Mouse (Mus musculus) hindbrain, embryonic 12.5 days (tissue): Measurements from ENCODE around the gene Reg3g. TPM values are rescaled to one million over a fixed set of nuclear protein-coding genes. Genes with fewer than 3 reads are reported as not detected.

Experiments used
- ATAC-seq: fragments of 200-750 bp; cut with Nextera tagmentation; 2 replicates; pipeline ENCODE4 v1.8.0; 2017; ENCODE audit warnings: moderate TSS enrichment; ENCODE audit not compliant: low FRiP score
- H3K27ac ChIP-seq: fragments of 300-500 bp; sonication (generic); 2 replicates; pipeline ENCODE4 v1.5.1; 2016; ENCODE audit warnings: mild to moderate bottlenecking
- H3K27me3 ChIP-seq: fragments of 300-500 bp; sonication (generic); 2 replicates; pipeline ENCODE4 v1.6.1; 2016; ENCODE audit warnings: mild to moderate bottlenecking
- H3K36me3 ChIP-seq: fragments of 300-500 bp; sonication (generic); 2 replicates; pipeline ENCODE4 v1.6.1; 2016; ENCODE audit warnings: mild to moderate bottlenecking
- H3K4me1 ChIP-seq: fragments of 300-500 bp; sonication (generic); 2 replicates; pipeline ENCODE4 v1.6.1; 2016
- H3K4me2 ChIP-seq: fragments of 300-500 bp; sonication (generic); replicated peaks from 2 replicates; pipeline ENCODE4 v1.6.1; 2016; ENCODE audit warnings: mild to moderate bottlenecking
- H3K4me3 ChIP-seq: fragments of 300-500 bp; sonication (generic); 2 replicates; pipeline ENCODE4 v1.5.1; 2016; ENCODE audit warnings: mild to moderate bottlenecking
- H3K9ac ChIP-seq: fragments of 300-500 bp; sonication (generic); 2 replicates; pipeline ENCODE4 v1.6.1; 2016; ENCODE audit warnings: mild to moderate bottlenecking, moderate library complexity
- H3K9me3 ChIP-seq: fragments of 300-500 bp; sonication (generic); replicated peaks from 2 replicates; pipeline ENCODE4 v1.6.1; 2016; ENCODE audit warnings: mild to moderate bottlenecking
- WGBS: fragments of 180-500 bp; shearing (Covaris S2); methylation state at CpG from one replicate; pipeline ENCODE4 v1.1.7; 2016; 5-methylcytosine and 5-hydroxymethylcytosine counted together
- polyA plus RNA-seq: library from polyadenylated mRNA; unstranded; fragments of >200 nt; fragmentation: Nextera tagmentation; extraction: Ambion mirVana; gene quantifications from 2 replicates; pipeline ENCODE4 v1.2.1, GENCODE M21; 2016

The Reg3g gene
- not detected in 2 replicates for polyA plus RNA-seq

DNA sequence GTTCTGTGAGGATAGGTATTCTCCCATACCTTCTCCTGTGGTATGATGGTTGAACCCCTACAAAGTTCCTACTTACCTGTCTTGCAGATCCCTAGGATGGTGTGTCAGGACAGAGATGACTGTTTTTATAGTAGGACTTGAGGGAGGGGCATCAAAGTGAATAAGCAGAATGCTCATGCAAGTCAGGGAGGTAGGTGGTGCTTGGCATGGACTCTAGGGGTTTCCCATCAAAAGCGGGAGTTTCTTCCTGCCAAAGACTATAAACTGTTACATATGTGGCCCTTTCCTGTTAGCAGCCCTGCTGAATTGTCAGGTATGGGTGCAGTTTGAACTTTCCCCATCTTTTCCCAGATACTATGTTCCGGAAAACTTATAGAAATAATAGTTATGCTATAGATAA lies at the start of gene Reg3g:
Reg3g (minus strand) TSS at position 101 of the 400 bp plus-strand sequence.
- WGBS: 79% methylated on average over 2 of the region's 2 CpGs
- Histone ChIP-seq H3K36me3 (no peaks in the 10 kb centered on the region), H3K27me3 (no peaks in the 10 kb centered on the region), H3K4me1 (no peaks in the 10 kb centered on the region), H3K9me3 (no peaks in the 10 kb centered on the region), H3K4me3 (no peak within 1 kb of the TSS), H3K4me2 (no peak within 1 kb of the TSS), H3K27ac (no peak within 1 kb of the TSS), H3K9ac (no peak within 1 kb of the TSS)
- ATAC-seq: no peak

DNA sequence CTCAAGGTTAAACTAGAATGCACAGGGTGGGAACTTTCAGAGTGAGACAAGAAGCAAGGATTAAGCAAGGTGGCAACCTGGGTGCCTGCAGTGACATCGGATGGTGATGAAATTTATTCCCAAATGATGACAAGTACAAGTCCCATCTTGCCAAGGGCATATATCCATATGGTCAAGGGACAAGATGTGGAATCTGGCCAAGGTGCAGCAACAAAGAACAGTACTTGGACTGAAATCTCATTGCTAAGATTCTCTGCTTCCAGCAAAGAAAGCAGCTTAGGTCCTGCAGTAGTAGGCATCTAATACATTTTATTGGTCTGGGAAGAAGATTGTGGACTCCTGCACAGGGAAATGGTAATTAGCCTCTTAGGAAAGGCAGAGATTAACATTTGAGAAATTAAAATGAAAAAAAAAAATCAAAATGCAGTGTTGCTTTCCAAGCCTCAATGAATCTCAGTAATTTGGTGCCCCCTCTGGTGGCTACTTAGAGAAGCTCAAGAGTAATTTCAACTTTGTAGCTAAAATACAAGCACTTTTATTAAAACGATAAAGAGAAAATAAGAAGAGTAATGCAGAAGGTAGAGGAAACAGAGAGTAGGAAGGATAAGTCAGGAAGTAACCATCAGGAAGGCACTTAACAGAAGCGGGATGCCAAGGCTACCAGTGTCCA lies 47.2 kb upstream of the Reg3g start:
- no peak for ATAC-seq
- Histone ChIP-seq H3K36me3 (no peaks in the 10 kb centered on the region), H3K4me1 (no peaks in the 10 kb centered on the region), H3K27ac (no peak overlapping the region), H3K4me3 (no peak overlapping the region), H3K27me3 (no peaks in the 10 kb centered on the region), H3K9ac (no peak overlapping the region), H3K4me2 (no peak overlapping the region), H3K9me3 (no peaks in the 10 kb centered on the region)
- WGBS: 73% methylated on average over 3 of the region's 3 CpGs

DNA sequence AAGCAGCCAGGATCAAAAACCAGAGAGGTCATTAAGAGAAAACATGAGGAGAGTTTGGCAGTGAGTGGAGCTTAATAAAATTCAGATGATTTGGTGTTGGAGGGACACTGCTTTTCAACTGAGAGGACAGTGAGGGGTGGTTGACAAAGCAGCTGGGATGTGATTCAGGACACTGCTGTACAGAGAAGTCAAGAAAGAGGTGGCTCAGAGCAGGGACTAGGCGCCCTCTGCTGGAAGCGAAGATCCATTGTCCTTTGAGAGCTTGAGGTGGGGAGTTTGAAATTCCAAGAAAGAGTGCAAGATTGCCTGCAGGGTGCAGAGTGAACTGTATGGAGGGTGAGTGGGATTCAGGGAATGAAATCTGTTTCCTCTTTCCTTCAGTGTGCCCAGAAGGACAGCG lies 44.2 kb upstream of the Reg3g start:
- H3K4me3 ChIP-seq: no peak overlapping the region
- no peak overlapping the region for H3K27ac ChIP-seq
- no peaks in the 10 kb centered on the region for H3K4me1 ChIP-seq
- peak; percentile 73 for ATAC-seq
- H3K9ac ChIP-seq: no peak overlapping the region
- H3K36me3 ChIP-seq: no peaks in the 10 kb centered on the region
- no peaks in the 10 kb centered on the region for H3K27me3 ChIP-seq
- no peaks in the 10 kb centered on the region for H3K9me3 ChIP-seq
- H3K4me2 ChIP-seq: no peak overlapping the region
- 7% methylated on average over 3 of the region's 3 CpGs for WGBS

DNA sequence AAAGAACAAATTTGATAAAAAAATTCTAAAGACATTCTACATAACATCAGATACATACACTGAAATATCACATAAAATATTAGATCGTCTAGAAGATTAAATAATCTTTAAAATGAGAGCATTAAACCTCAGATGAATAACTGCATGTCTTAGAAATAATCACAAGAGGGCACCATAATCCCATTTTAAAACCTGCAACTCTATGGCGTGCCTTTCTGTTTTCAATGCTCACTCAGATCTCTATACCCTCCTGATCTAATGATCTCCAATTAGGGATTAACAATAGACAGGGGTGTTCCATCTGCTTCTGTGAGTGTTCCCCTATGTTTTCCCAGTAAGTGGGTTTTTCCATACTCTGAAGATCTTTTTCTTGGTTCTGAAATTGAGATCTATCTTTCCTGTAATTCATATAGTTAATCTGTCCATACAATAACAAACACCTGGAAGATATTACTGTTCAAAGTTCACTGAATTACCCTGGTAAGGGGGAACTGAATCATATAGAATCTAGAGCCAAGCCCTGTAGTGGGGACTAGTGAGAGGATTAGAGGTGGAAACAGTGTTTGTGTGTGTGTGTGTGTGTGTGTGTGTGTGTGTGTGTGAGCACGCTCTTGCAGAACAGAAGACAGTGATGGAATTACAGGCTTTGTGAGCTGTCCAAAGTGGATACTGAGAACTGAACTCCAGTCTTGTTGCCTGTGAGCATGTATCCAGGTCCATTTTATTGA lies 41.7 kb upstream of the Reg3g start:
- Histone ChIP-seq H3K4me3 (no peak overlapping the region), H3K9me3 (no peaks in the 10 kb centered on the region), H3K27me3 (no peaks in the 10 kb centered on the region), H3K36me3 (no peaks in the 10 kb centered on the region), H3K4me2 (no peak overlapping the region), H3K27ac (no peak overlapping the region), H3K4me1 (no peaks in the 10 kb centered on the region), H3K9ac (no peak overlapping the region)
- ATAC-seq: no peak
- WGBS: 65% methylated on average over 3 of the region's 3 CpGs

DNA sequence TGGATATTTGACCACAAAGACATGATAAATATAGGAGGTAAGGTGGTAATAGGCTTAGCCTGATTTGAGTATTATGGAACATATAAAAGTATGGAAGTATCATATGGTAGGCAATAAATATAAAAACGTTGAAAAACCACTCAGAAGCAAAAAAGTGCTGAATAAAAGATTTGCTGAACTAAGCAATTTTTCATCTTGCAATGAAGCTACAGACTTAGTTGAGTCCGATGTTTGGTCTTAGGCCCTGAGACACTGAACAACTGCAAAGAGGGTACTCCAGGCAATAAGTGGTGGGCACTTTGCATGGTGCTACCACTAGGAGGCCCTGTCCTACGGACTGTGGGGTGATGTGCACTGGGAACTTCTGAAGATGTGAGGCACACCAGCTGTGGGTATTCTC lies 37.1 kb upstream of the Reg3g start:
- WGBS: 66% methylated on average over 3 of the region's 3 CpGs
- Histone ChIP-seq H3K36me3 (no peaks in the 10 kb centered on the region), H3K27me3 (no peaks in the 10 kb centered on the region), H3K9ac (no peak overlapping the region), H3K9me3 (no peaks in the 10 kb centered on the region), H3K4me2 (no peak overlapping the region), H3K4me1 (no peaks in the 10 kb centered on the region), H3K4me3 (no peak overlapping the region), H3K27ac (no peak overlapping the region)
- no peak for ATAC-seq

GRCm38 (mm10) chr6:78494633-78495032 lies 26.0 kb upstream of the Reg3g start:
- no peaks in the 10 kb centered on the region for H3K9me3 ChIP-seq
- H3K4me3 ChIP-seq: no peak overlapping the region
- H3K27ac ChIP-seq: no peak overlapping the region
- ATAC-seq: no peak
- H3K4me1 ChIP-seq: no peaks in the 10 kb centered on the region
- no peak overlapping the region for H3K9ac ChIP-seq
- H3K36me3 ChIP-seq: no peaks in the 10 kb centered on the region
- WGBS: 89% methylated on average over 3 of the region's 3 CpGs
- no peak overlapping the region for H3K4me2 ChIP-seq
- H3K27me3 ChIP-seq: no peaks in the 10 kb centered on the region

DNA sequence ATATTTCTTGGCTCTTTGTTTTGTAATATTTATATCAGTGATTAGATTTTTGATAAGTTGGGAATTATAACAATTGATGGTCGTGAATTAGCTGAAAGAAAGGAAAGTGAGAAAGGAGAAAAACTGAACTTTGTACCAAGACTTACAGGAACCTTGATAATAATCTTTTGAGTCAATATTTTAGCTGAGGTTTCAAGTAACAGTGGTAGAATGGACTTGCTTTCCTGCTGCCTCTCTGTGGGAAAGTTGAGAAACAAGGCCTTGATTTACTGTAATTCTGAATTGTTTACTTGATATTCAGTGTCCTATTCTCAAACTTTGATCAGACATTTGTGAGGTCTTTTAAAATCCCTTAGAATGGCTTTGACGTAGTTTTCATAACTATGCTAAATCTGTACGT lies 615 bp upstream of the Reg3g start:
- Histone ChIP-seq H3K9me3 (no peaks in the 10 kb centered on the region), H3K4me3 (no peak overlapping the region), H3K4me1 (no peaks in the 10 kb centered on the region), H3K4me2 (no peak overlapping the region), H3K36me3 (no peaks in the 10 kb centered on the region), H3K27ac (no peak overlapping the region), H3K27me3 (no peaks in the 10 kb centered on the region), H3K9ac (no peak overlapping the region)
- WGBS: 89% methylated on average over 3 of the region's 3 CpGs
- no peak for ATAC-seq

DNA sequence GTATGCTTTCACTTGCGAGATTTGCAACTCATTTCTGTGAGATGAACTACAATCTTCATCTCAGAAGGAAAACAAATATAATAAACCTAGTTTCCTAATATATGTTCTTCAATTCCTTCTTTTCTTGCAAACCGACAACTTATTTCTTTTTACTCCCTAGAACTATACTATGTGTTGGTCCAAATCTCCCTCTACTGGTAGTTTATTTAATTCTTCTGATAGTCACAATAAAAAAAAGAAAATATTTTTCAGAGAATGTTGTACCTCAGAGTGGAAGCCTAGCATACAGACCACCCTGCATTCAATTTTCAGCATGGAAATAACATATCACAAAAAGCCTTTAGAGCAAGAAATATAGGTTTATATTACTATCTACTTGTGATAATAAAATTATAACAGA lies 5.4 kb downstream of the Reg3g start:
- no peak overlapping the region for H3K9ac ChIP-seq
- no peak for ATAC-seq
- no peaks in the 10 kb centered on the region for H3K36me3 ChIP-seq
- 0 out of 2 replicates have a peak, but pooled peaks cover 3% of the 10 kb centered on the region for H3K4me1 ChIP-seq
- no peak overlapping the region for H3K27ac ChIP-seq
- no peak overlapping the region for H3K4me3 ChIP-seq
- no peaks in the 10 kb centered on the region for H3K9me3 ChIP-seq
- H3K4me2 ChIP-seq: no peak overlapping the region
- no peaks in the 10 kb centered on the region for H3K27me3 ChIP-seq
- WGBS: 85% methylated on average over 2 of the region's 2 CpGs

GRCm38 (mm10) chr6:78462360-78462759 lies 6.3 kb downstream of the Reg3g start:
- no peak for ATAC-seq
- no peak overlapping the region for H3K27ac ChIP-seq
- H3K9me3 ChIP-seq: no peaks in the 10 kb centered on the region
- H3K27me3 ChIP-seq: no peaks in the 10 kb centered on the region
- H3K4me2 ChIP-seq: no peak overlapping the region
- H3K9ac ChIP-seq: no peak overlapping the region
- no peak overlapping the region for H3K4me3 ChIP-seq
- 81% methylated on average over 2 of the region's 2 CpGs for WGBS
- H3K36me3 ChIP-seq: no peaks in the 10 kb centered on the region
- H3K4me1 ChIP-seq: 0 out of 2 replicates have a peak, but pooled peaks cover 3% of the 10 kb centered on the region

DNA sequence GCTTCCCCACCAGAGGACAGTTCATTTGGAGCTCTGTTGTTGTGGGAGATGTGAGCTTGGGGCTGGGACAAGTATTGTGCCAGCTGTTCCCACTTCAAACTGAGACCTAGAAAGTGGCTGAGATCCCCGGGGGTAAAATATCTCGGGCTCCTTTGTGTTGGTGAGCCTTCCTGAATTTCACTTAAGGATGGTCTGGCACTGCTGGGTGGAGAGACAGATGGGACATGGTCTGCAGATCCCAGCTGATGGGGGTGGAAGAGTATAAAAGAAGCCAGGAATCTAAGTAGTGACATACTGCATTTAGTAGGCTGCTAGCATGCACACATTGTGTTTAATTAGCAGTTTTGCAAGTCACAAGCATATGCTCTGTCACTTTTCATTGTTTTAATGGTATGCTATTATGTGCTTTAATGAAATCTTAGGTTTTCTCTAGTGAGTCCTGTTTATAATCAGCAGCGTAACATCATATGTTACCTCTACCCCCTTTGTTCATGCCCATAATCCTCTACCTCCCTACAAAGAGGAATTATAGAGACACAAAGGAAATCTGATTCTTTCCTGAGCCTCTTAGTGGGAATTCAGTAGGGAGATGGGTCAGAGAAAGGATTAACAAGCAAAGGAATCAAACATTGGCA lies 8.4 kb downstream of the Reg3g start:
- no peak overlapping the region for H3K9ac ChIP-seq
- 51% methylated on average over 3 of the region's 3 CpGs for WGBS
- H3K27ac ChIP-seq: no peak overlapping the region
- no peak overlapping the region for H3K4me2 ChIP-seq
- no peak overlapping the region for H3K4me3 ChIP-seq
- H3K9me3 ChIP-seq: no peaks in the 10 kb centered on the region
- H3K4me1 ChIP-seq: 0 out of 2 replicates have a peak, but pooled peaks cover 3% of the 10 kb centered on the region
- H3K27me3 ChIP-seq: no peaks in the 10 kb centered on the region
- ATAC-seq: 0 out of 2 replicates have a peak, but pooled peaks have one; percentile 48
- H3K36me3 ChIP-seq: no peaks in the 10 kb centered on the region

DNA sequence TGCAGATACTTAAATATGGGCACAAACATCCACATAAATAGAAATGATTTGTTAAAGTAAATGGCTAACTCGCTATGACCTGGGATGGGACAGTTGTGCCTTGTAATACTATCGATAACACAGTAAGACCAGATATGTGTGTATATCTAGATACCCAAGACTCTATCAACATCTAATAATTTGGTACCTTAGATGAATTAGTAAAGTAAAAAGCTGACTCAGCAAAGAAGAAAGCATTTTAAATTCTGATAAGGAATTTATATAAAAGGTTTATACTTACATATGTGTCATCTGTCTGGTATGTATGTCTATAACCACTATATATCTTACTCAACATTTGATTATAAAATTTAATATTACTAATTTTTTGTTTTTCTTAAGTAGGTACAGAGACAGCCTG lies 15.9 kb downstream of the Reg3g start:
- ATAC-seq: no peak
- no peaks in the 10 kb centered on the region for H3K9me3 ChIP-seq
- no peaks in the 10 kb centered on the region for H3K27me3 ChIP-seq
- H3K9ac ChIP-seq: no peak overlapping the region
- H3K4me3 ChIP-seq: no peak overlapping the region
- H3K4me2 ChIP-seq: no peak overlapping the region
- no peaks in the 10 kb centered on the region for H3K36me3 ChIP-seq
- no peak overlapping the region for H3K27ac ChIP-seq
- H3K4me1 ChIP-seq: no peaks in the 10 kb centered on the region
- 92% methylated on average over 2 of the region's 2 CpGs for WGBS

DNA sequence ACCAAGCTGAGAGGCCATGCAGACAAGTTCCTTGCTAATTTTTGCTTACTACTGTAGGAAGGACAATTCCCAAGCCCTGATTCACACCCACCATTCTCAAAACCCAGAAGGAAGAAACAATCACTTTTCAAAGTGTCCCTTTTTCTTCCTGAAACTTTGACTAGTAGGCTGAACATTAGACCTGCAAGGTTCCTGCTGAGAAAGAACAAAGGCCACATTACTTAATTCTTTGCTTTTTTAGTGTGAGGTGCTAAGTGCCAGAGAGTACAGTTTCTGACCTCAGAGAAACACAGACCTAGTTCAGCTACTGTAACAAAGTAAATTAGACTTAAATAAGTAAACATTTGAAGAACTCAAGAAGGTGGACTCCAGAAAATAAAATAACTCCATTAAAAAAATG lies 20.3 kb downstream of the Reg3g start:
- Histone ChIP-seq H3K4me1 (no peaks in the 10 kb centered on the region), H3K4me2 (no peak overlapping the region), H3K27me3 (no peaks in the 10 kb centered on the region), H3K9ac (no peak overlapping the region), H3K27ac (no peak overlapping the region), H3K4me3 (no peak overlapping the region), H3K36me3 (no peaks in the 10 kb centered on the region), H3K9me3 (no peaks in the 10 kb centered on the region)
- ATAC-seq: no peak
